Comparison of ENCODE assay signal across 12 mouse cellular contexts in genomic region chr2:66780884-66781283, GRCm38 (mm10). TPM values are rescaled to one million over a fixed set of nuclear protein-coding genes. Genes with fewer than 3 reads are reported as not detected.
DNase-seq lines count a peak whose midpoint lies in the region; ATAC-seq and TF ChIP-seq lines count a peak whose summit lies in the region.
"Had no signal": no experiment of that assay in that cellular context is flagged by ENCODE, and none has a peak within 500 bp of the region (broad histone marks: within the 10 kb centered on the region; RNA-seq: fewer than 3 reads in every experiment).

No protein-coding gene starts in this region.

- no peaks in the 10 kb centered on the region for H3K27me3 ChIP-seq in kidney, embryonic 14.5 days (ENCODE audit: control insufficient read depth, insufficient read depth, low read length)
- H3K27me3 ChIP-seq in lung, embryonic 14.5 days (ENCODE audit: insufficient read depth, low read length) = no peaks in the 10 kb centered on the region
- H3K27me3 ChIP-seq: CH12.LX; embryonic facial prominence, embryonic 15.5 days had no signal

- no peaks in the 10 kb centered on the region; the same call in 1 of the 2 replicates for H3K4me1 ChIP-seq in kidney, embryonic 14.5 days (ENCODE audit: control insufficient read depth, insufficient read depth, low read length)
- H3K4me1 ChIP-seq in lung, embryonic 14.5 days (ENCODE audit: insufficient read depth) = 0 out of 2 replicates have a peak, but pooled peaks cover 5% of the 10 kb centered on the region
- H3K4me1 ChIP-seq: embryonic facial prominence, embryonic 15.5 days had no signal

- H3K4me2 ChIP-seq in kidney, embryonic 14.5 days (replicated peaks; ENCODE audit: low read depth, low read length) = no peak overlapping the region
- no peak overlapping the region for H3K4me2 ChIP-seq in lung, embryonic 14.5 days
- H3K4me2 ChIP-seq: embryonic facial prominence, embryonic 15.5 days had no signal

- ATAC-seq in kidney, embryonic 14.5 days (ENCODE audit: low FRiP score, low TSS enrichment) = no peak
- ATAC-seq in lung, embryonic 14.5 days (ENCODE audit: insufficient read depth) = peak; percentile 58; the same call in 1 of the 2 replicates
- no peak for ATAC-seq in megakaryocyte progenitor cell, adult 5-6 weeks (replicated peaks; ENCODE audit: poor library complexity)
- ATAC-seq: inflammation-experienced regulatory T-cells, adult 6 months had no signal

- no peak overlapping the region for H3K27ac ChIP-seq in kidney, embryonic 14.5 days (ENCODE audit: low read depth, low read length)
- H3K27ac ChIP-seq in lung, embryonic 14.5 days (ENCODE audit: low read depth) = no peak overlapping the region
- H3K27ac ChIP-seq: embryonic facial prominence, embryonic 15.5 days had no signal

- 76% methylated on average over 2 of the region's 2 CpGs for WGBS in kidney, embryonic 14.5 days
- 65% methylated on average over 2 of the region's 2 CpGs for WGBS in lung, embryonic 14.5 days

- H3K36me3 ChIP-seq in kidney, embryonic 14.5 days (ENCODE audit: control insufficient read depth, insufficient read depth, low read length) = no peaks in the 10 kb centered on the region
- H3K36me3 ChIP-seq in lung, embryonic 14.5 days (ENCODE audit: insufficient read depth) = no peaks in the 10 kb centered on the region
- H3K36me3 ChIP-seq: embryonic facial prominence, embryonic 15.5 days had no signal

- H3K9me3 ChIP-seq in kidney, embryonic 14.5 days (ENCODE audit: control insufficient read depth, low read length) = no peaks in the 10 kb centered on the region
- no peaks in the 10 kb centered on the region for H3K9me3 ChIP-seq in lung, embryonic 14.5 days (ENCODE audit: low read depth, low read length)
- H3K9me3 ChIP-seq: embryonic facial prominence, embryonic 15.5 days had no signal

- no peak overlapping the region for H3K4me3 ChIP-seq in kidney, embryonic 14.5 days (ENCODE audit: low read length)
- no peak overlapping the region for H3K4me3 ChIP-seq in lung, embryonic 14.5 days (ENCODE audit: low read depth, low read length)
- H3K4me3 ChIP-seq: embryonic facial prominence, embryonic 15.5 days had no signal

- TF ChIP-seq CTCF in lung, embryonic 14.5 days (IDR thresholded peaks at IDR 0.05; ENCODE audit: low read depth) = no peak

- no peak overlapping the region for H3K9ac ChIP-seq in kidney, embryonic 14.5 days (ENCODE audit: low read depth, low read length)
- H3K9ac ChIP-seq in lung, embryonic 14.5 days = no peak overlapping the region
- H3K9ac ChIP-seq: embryonic facial prominence, embryonic 15.5 days had no signal

- DNase-seq in kidney, adult 11 months = peak; percentile 3
- DNase-seq in adipocyte (ENCODE audit: low spot score) = peak; percentile 96
- DNase-seq in gastrocnemius, postnatal 25 days = peak; percentile 38
- peak; percentile 83 for DNase-seq in lung, embryonic 14.5 days
- DNase-seq in layer of hippocampus, postnatal 14 days (ENCODE audit: low spot score in 2 of 2) = no peak
- DNase-seq in spleen, postnatal 10 days (ENCODE audit: low spot score in 2 of 2) = no peak
- DNase-seq: right cerebral cortex, postnatal 25 days had no signal

RNA-seq across cellular contexts. Expression of gene Scn7a, which starts 3.8 kb away (rescaled TPM):
- 1.4 and 2.1 TPM in 2 replicates for polyA plus RNA-seq in kidney, embryonic 14.5 days (2014; fragmentation: Nextera tagmentation; extraction: Ambion mirVana)
- 1 to 10 TPM; 1.9 to 3.0 TPM for total RNA-seq in gastrocnemius, postnatal 25 days (2021)
- 25.2 and 32.1 TPM in 2 replicates for polyA plus RNA-seq in lung, embryonic 14.5 days (2014; fragmentation: Nextera tagmentation; extraction: Ambion mirVana)
- total RNA-seq in layer of hippocampus, postnatal 14 days (2021) = 1 to 10 TPM in 1 of 2 experiments, under 1 TPM in 1; 0.95 to 1.2 TPM
- not detected in 2 replicates for total RNA-seq in megakaryocyte progenitor cell, adult 5-6 weeks (2015)
- not detected in 2 replicates for total RNA-seq in megakaryocyte progenitor cell, adult 5-6 weeks (2017)
- total RNA-seq: CH12.LX had no signal

Comparison
In these comparisons a context has a peak if more than half of its experiments do, and no peak if none do; other contexts are left out.
1. DNase-seq: peak in kidney, adult 11 months (single experiment), adipocyte (single experiment), gastrocnemius, postnatal 25 days (single experiment) and lung, embryonic 14.5 days (single experiment); none in layer of hippocampus, postnatal 14 days (0 of 2) and spleen, postnatal 10 days (0 of 2).